Mouse (Mus musculus): ENCODE measurements around the gene Fam241a.

The Fam241a gene

DNA sequence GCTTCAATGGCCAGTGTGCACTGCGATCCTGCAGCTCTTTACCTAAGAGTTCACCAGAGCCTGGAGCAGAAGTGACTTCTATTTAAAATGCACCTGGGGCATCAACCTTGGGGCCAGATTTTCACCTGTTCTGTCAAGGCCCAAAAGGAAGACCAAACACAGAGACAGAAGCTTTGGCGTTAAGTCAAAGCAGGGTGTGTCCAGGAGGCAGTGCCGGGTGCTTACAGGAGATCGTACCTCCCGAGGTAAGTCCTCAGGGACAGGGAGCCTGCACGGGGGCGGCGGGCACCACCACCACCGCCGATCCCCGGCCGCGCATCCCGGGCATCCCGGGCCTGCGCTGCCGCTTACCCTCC, 59.3 kb downstream of the Fam241a start:
- no peak for DNase-seq (ENCODE audit: low spot score)

DNA sequence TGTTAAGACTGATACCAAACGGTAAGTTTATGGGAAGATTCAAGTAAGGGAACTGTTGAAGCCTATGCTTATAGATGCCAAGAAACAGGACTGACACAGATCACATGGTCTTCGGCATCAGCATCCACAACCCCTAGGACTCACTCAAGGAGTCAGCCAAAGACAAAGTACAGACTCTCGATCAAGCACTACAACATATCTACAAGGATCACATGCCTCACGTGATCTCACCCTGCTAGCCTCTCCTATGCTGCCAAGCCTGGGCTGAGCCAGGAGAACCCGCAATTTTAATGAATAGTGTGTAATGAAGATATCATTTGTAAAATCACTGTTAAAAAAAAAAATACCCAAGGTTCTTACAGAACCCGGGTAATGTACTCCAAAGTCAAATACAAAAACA, 60.5 kb downstream of the Fam241a start:
- no peak for DNase-seq (ENCODE audit: low spot score)

DNA sequence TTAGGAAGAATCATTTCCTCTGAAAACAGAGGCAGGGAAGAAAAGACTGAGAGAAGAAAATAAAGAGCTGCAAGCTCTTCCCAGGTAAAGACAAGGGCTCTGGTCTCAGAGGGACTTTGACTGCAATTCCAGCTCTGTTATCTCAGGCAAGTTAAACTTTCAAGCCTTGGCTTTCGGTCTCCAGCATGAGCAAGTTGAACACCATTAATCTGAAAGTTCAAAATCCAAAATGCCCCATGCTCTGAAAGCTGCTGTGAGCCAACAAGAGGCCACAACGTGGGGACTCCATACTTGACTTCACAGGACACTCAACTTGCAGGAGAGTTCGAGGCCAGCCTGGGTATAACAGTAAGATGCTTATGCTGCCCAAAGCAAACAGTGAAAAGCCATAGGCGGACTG, 62.1 kb downstream of the Fam241a start:
- DNase-seq (ENCODE audit: low spot score): no peak

DNA sequence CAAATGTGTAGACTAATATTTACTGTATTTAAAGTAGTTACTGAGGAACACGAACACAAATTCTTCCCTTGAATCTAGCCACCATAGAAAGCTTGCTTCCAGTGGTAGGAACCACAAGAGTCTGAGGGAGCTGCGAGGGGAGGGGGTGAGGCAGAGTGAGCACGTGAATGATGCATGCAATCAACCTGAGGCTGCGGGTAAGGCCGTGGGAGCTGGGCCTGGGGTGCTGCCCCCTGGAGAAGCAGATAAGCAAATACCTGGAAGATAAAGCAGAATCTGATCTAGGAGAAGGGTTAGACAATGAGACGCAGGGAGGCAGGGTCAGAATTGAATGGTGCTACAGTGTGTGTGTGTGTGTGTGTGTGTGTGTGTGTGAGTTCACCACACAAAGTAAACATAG, 65.0 kb downstream of the Fam241a start:
- DNase-seq (ENCODE audit: low spot score): no peak

DNA sequence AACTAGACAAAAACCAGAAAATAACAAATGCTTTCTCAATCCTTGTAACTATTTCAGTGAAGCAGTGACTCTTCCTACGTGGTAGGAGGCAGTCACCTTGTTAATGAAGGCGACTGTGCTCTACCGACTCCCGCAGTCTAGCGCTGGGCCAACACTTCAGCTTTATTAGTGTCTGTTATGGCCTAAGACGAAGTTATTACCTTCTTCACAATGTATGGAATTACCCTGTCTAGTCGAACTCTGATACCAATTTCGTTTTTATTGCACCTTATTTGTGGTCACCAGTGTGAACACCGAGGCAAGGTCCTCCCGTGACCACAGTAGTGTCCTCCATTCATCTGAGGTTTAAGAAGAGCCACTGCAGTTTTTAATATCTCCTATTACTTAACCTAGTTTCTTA, 65.9 kb downstream of the Fam241a start:
- DNase-seq (ENCODE audit: low spot score): no peak

DNA sequence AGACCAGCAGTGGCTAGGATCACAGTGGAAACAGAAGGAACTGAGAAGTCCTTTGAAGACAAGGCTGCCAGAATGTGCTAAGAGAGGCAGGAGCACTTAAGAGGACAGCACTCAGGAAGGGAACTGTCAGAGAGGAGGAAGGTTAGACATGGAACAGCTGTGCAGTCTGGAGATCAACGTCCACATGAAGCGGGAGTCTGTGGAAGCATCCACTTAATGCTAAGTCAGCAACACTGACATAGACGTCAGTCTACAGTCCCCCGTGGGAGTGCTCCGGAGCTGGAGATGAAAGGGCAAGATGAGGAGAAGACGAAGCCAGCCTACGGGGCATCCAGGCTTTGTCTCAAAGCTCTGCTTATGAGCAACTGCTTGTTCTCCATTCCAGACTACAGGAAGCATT, 69.0 kb downstream of the Fam241a start:
- no peak for DNase-seq (ENCODE audit: low spot score)

DNA sequence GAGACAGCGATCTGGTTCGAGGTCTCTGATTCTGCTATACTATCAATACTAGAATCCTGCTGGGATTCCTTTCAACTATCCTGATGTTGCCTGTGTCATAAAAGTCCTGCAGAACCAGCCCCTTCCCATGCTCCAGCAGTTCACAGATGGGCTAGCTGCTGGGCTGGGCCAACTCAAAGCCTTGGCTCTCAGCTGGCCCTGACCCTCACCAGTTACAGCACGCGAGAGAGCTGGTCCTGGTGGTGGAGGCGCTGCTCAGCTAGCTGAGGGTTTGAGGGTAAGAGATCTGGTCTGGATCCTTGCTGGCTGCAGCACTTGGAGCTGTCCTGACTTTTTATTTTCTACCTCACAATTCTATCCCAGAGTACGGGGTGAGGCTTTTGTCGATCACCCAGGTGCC, 69.6 kb downstream of the Fam241a start:
- no peak for DNase-seq (ENCODE audit: low spot score)

DNA sequence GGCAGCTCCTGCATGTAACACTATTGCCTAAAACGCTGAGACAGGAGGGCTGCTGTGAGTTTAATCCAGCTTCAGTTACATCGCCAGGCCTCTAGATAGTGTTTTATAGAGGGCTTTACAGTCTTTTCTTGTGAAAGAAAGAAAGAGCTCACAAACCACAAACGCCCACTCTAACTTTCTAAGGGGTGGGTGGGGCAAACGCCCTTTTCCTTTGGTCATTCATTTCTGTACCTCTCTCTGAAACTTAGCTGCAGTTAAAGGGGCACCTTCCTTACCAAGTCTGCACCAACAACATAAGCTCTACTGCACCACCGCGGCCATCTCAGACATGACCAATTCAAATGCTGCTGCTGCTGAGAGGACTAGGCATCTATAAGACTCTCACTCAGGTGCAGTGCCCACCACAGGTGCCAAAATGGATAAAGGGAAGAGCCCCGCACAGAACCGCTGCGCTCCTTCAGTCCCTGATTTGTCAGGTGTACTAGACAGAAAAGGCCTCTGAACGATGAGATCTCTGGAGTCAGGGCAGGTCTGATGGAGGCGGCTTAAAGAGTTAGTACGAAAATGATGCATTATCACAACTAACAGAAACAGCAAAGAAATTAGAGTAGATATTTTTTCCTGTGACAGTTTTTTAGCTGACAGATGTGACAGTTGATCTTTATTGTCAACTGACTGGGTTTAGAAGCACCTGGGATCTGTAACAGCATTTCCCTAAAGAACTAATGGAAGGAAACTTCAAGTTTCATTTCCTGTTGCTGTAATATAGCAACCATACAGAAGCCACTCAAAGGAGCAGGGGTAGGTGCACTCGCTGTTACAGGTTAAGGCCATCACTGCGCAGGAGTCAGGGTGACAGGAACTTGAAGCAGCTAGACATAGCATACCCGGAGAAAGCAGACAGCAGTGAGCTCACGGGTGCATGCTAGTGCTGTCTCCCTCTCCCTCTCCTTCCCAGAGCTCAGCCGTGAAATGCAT, 71.9 kb downstream of the Fam241a start:
- no peak for DNase-seq (ENCODE audit: low spot score)

DNA sequence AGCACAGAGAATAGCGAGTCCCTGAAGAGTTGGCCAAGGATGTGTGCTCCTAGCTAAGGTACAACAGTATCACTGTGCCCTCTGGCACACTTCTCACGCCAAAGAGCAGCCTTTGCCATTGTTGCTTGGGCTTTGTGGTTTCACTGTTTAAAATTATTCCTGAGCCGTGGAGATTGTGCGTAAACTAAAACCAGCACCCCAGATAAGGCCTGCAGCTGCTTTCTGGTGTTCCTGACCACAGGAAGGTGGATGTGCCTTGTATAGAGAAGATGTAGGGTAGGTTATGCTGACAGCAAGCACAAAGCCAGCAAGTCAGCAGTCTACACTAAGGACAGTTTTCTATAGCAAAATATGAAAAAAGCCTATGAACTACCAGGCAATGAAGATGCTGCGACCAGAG, 74.9 kb downstream of the Fam241a start:
- DNase-seq (ENCODE audit: low spot score): no peak

DNA sequence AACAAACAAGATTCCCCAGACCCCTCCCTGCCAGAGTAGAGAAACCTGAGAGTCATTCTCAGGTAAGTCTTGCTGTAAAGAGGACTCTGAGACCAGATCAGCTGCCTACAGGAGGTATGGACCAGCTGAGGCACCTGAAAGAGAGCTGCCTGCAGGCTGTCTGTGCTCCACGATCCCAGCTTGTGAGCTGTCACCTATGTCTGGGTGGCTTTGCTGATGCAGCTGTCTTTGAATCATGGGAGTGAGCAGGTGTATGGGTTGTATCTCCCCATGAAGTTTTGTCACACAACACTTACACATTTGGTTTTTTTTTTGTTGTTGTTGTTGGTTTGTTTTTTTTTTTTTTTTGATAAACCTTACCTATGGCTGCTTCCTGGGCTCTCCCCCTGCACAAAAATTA, 75.7 kb downstream of the Fam241a start:
- DNase-seq (ENCODE audit: low spot score): no peak
